Mouse (Mus musculus): ENCODE measurements around the gene Marcksl1.

DNA sequence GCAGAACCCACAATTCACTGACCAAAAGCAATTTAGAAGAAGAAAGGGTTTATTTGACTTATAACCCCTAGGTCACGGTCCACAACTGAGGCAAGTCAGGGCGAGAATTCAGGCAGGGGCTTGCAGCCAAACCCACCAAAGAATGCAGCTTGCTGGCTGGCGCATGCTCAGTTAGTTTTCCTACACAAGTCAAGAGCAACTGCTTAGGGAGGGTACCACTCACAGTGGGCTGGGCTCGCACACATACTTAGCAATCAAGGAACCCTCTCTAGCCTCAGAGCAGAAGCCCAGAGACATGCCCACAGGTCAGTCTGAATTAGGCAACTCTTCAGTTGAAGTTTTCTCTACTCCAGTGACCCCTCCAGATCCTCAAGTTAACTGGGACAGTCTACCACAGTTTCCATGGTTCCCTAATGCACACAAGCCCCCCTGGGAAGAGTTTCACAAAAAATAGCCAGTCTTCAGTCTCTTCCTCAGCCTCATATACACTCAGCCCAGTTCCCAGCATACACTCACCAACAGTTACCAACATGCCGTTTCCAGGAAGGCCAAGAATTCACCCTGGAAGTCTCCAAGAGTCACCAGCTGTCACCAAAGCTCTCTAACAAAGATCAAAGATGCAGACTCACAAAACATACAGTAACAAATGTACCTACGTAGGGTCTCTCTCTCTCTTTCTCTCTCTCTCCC, 2.5 kb upstream of the Marcksl1 start:
- TF ChIP-seq CTCF (IDR thresholded peaks at IDR 0.05; ENCODE audit: low read depth) (no peak), EP300 (IDR thresholded peaks at IDR 0.05; ENCODE audit: low read depth) (no peak)

Data from heart, postnatal 0 days (tissue).